Mouse (Mus musculus): Measurements from ENCODE around the gene Fryl.

The Fryl gene

DNA sequence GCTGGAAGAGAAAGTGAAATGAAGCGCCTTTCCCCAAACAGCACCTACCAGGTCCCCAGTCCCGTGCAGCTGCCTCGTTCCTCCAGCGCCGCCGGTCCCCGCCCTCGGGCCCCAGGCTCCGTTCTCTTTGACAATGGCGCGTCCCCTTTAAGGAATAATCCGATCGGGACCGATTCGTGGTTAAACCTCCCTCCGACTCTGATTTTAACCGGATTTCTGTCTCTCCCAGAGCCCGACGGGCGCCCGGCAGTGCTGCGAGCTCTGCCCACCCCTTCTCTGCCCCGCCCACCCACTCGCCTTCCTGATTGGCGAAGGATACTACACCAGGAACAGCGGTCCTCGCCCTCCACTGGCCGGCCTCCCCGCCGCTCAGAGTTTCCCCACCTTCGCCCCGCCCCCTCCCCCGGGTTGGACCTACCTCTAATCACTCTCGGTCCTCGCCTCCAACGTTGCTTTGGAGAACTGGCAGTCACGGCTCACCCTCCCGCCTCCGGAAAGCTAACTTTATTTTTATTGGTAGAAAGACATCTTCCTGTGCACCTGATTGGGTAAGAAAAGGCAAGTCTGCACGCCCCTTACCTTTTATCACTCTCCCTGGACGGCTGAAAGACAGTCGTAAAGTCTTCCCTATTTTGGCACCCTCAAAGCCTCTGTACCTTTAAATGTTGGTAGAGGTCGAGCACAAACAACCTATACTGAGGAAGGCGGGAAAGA, at the start of gene Fryl:
TSS of gene Fryl (minus strand) at position 268 of the 714 bp plus-strand sequence.
- DNase-seq: peak; percentile 99

DNA sequence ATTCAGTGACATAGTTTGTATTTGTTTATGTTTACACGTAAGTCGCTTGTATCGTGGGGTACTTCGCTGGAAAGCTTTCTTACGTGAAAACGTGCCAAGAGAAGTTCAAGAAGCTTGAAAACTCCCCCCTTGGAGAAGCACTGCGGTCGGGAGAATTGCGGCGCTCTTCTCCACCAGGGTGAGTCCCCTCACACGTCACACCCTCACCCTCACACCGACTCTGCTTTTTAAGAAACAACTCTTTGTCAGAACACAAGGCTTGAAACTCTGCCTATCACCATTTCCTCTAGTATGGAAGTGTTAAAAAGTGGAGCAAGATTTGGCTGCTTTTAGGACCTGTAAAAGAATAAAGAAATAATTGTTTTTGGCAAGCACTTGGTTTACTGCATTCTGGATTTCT, 48.1 kb upstream of the Fryl start:
- no peak for DNase-seq

DNA sequence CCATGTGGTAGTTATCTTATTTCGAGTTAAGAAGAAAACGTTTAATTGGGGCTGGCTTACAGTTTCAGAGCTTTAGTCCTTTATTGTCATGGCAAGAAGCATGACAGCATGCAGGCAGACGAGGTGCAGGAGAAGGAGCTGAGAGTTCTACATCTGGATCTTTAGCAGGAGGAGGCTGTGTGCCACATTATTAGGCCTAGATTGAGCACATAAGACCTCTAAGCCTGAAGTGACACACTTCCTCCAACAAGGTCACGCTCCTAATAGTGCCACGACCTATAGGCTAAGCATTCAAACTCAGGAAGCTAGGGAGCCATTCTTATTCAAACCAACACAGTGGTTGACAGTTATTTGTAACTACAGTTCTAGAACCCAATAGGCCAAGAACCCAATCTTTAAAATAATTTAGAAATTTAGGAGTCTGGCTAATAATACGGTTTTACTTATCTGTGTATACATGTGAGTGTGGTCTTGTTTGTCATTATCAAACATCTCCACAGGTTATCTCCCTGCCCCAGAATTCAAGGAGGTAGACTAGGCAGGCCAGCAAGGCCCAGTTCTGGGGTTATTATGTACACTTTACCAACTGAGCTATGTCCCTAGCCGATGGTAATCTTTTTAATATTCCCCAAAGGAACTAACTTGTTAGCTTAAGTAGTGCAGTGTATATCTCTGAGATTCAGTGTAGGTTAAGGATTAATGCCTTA, 45.3 kb upstream of the Fryl start:
- DNase-seq: no peak

DNA sequence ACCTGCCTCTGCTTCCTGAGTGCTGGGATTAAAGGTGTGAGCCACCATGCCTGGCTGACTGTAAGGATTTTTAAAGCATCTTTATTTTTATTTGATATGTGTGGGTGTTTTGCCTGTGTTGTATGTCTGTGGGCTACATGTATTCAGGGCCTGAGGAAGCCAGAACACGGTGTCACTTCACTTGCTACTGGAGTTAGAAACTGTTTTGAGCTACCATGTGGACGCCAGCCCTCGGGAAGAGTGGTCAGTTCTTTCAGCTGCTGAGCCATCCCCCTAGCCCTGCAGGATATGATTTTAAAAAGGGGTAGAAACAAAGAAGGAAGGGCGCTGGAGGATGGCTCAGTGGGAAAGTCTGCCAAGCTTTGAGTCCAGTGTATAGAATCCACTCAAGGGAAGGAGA, 39.5 kb upstream of the Fryl start:
- no peak for DNase-seq

DNA sequence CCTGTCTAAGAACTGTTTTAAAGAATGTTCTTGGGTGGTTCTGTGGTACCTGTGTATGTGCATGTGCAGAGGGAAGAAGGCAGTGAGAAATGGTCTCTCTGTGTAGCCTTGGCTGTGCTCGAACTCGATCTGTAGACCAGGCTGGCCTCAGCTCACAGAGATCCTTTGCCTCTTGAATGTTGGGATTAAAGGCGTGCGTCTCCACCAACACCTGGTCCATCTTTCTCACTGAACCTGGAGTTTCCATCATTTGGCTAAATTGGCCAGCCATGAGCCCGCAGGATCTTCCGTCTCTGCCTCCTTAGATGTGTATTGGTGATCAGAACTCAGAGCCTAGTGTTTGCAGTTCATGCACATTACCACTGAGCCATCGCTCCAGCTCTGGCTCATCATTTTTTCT, 38.6 kb upstream of the Fryl start:
- no peak for DNase-seq

DNA sequence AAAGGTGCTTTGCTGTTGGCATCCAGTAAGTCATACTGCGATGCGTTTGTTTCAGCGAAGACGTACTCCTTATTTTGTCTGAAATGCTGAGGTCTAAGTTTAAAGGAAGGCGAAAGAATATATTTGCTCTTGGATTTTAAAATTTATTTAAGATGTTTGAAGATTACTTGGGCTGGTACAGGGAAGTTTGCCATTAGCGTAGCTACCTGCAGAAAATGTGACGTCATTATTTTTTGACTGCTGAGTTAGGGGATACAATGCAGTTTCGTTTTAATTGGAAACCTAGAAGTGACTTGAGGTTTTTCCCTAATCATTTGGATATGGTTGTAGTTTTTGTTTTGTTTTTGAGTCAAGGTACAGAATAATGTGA, 37.0 kb upstream of the Fryl start:
- no peak for DNase-seq

DNA sequence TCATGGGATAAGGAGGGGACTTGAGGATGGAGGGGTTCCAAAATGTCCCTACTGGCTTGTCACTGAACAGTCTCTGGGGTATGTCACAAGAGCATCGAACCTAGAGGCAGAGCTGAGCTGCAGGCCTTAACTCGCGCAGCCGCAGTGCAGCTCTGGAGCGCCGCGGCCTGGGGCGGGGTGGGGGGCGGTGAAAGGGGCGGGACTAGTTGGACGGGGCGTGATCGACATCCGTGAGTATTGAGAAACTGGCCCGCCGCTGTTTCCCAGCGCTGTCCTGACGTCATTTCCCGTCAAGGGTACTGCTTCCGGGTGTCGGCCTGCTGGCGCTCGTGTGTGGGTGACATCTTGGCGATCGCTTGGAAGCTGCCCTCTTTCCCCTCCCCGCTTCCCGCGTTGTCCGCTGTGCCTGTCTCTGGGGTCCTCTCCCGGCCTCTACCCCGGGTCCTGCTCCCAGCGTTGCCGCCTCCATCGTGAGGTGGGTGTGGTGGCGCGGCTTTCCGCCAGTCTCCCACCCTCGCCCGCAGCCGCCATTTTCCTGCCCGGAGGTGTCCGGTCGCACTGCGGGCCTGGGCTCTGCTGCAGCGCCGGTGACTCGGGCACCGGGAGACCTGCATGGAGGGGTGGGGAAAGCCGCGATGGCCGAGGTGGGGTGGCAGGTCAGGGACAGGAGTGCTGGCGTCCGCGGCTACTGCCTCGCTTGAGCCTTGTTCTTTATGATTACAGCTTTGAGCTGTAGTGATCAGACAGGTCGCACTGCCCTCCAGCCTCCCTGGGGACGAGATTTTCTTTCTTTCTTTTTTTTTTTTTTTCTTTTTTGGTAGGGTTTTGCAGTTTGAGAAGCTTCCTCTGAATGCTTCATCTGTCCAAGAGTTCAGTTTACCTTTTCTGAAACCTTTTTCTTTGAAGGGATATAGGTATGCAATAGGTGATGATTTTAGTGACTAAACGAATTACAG, 36.4 kb upstream of the Fryl start, which contains the start of gene Ociad1:
TSS of gene Ociad1 (plus strand) at position 283 of the 956 bp plus-strand sequence.
- peak; percentile 96 to 97 for DNase-seq

DNA sequence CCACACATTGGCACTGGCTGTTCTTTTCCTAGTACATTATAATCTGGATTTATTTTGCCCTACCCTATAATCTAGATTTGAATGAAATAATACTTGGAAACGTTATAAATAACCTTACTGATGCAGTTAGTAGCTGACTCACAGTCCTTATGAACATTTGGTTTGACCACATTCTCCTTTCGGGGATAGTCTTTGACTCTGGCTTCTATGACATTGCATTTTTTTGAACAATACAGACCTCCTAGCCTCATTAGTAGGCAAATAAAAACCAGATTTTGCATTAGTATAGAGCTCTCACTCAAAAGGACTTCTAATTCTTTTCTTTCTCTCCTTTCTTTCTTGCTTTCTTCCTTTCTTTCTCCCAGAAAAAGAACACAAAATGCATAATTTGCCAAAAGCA, 33.5 kb upstream of the Fryl start:
- DNase-seq: no peak

DNA sequence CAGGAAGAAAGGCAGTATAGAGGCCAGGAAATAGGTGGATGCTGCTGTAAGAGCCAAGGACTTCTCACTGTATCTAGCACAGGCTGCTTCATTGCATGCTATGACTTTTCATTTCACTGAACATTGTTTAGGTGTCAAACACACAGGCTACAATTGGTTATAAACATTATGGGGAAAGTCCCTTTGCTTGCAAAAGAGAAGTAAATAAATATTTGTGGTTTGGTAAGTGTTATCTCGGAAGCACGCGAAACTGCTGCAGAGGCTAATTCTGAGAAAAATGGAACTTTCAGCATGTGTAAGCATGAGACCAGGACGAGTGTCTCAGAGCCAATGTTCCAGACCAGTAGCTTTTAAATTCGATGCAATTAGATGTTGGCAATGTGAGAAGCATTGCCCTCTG, 30.2 kb upstream of the Fryl start:
- DNase-seq: no peak

DNA sequence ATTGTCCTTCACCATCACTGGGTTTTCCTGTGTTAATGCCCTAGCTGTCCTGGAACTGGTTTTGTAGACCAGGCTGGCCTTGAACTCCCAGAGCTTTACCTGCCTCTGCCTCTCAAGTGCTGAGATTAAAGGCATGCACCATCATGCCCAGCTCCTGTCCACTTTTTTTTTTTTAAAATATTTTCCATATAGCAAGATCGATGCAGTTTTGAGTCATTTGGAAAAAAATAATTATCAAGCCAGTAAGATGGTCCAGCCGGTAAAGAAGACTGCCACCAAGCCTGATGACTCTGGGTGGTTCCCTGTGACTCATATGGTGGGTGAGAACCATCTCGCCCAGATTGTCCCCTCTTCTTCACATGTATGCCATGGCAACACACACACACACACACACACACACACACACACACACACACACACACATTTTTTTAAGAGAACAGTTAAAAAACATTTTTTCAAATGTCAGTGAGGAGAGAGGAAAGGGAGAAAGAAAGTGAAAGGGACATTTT, 29.1 kb upstream of the Fryl start:
- DNase-seq: no peak

DNA sequence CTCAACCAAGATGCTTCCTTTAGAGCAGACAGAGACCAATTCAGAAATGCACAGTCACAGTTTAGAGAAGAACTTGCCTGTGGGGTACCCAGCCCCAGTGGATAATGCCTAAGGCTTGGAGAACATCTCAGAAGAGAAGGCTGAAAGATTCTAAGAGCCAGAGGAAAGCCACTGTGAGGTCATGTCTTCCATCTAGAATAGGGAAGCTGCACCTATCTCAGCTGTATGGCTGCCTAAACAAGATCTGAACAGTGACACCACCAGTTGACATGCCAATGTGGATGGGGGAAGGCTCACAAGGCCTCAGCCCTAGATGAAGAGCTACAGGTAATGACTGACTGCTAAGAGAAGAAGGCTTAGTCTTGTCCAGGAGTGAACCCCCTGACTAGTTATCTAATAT, 27.6 kb upstream of the Fryl start:
- DNase-seq: no peak

DNA sequence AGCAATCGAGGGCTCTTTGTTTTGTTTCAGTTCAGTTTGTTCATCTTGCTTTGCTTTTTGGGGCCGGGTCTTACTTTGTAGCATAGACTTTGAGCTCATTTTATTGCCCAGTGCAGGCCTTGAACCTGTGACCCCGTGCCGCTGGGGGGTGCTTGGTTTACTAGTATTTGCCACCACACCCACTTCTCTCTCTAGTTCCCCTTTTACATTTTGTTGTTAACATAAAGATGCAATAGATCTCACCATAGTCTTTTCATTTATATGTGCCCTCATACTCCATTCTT, 24.1 kb upstream of the Fryl start:
- DNase-seq: no peak

DNA sequence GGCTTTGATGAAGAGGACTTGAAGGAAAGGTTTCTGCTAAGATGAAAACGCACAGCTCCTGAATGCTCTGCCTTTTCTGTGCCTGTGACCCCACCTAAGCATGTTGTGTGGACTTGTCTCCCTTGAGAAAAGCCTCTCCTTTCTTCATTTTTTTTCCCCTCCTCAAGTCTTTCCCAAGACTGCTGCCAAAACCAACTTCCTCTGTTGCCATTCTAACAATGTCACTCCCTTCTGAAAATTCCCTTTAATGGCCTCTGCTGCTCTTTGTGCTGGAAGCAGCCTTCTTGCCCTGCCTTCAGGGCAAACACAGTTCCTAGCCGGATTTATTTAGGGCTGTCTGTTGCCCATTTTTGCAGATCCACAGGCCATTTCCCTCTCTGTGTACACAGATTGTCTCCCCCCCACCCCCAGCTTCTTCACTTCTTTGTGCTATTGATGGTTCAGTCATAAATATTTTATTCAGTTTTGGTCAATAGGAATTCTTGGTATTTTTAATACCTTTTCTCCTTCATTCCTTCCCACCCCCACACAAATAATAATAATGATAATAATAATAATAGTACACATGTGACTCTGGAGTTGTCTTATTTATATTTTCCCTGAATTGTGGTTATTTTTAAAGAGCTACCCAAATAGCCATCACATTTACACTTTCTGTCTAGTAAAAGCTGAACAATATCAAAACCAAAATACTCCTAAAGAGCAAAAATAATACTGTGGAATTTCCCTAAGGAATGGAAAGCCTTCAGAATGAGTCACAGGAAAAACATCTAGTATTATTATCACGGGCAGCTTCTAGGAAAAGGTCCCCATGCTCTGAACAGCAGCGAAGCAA, 23.5 kb upstream of the Fryl start:
- no peak for DNase-seq

DNA sequence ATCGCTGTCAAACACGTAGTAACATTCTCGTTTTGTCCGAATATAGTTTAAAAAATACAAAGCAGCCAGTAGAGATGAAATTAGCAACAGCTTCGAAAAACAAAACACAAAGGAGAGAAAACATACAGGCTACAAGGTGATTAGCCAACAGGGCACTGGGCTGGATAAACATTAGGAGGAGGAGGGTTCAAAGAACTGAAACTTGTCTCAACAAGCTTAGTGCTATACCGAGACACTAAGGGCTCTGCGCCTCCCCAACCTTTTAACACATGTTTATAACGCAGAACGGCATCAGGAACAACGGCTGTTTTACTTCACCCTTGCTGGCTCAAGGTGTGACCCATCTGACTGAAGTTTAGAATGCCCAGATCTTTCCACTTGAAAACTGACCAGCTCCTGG, 22.8 kb upstream of the Fryl start:
- DNase-seq: no peak

DNA sequence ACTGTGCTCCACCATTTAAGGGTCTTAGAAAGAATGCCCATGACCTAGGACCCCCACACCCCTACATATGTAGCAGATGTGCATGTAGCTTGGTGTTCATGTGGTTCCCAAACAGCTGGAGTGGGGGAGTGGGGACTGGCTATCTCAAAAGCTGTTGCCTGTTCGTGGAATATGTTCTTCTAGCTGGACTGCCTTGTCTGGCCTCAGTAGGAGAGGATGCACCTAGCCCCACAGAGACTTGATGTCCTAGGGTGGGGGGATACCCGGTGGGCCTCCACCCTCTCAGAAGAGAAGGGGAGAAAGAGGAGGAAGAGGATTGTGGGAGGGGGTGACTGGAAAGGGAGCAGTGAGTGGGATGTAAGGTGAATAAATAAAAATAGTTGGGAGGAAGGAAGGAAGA, 18.5 kb upstream of the Fryl start:
- DNase-seq: no peak

DNA sequence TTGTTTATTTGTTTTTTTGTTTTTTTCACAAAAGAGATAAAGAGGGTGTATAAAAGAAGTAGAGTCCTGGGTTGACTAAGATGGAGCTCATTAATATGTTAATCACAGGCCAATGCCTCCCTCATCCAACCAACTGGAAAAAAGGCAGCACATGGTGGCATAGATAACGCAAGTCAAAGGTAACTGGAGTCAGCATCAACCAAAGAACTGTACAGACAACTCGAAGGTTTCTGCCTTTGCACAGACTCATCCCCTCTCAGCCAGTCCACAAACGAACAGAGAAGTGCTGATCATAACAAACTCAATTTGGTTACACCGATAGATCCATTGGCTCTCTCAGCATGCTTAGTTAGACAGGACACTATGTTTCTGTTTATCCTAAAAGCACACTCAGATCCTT, 16.8 kb upstream of the Fryl start:
- no peak for DNase-seq

DNA sequence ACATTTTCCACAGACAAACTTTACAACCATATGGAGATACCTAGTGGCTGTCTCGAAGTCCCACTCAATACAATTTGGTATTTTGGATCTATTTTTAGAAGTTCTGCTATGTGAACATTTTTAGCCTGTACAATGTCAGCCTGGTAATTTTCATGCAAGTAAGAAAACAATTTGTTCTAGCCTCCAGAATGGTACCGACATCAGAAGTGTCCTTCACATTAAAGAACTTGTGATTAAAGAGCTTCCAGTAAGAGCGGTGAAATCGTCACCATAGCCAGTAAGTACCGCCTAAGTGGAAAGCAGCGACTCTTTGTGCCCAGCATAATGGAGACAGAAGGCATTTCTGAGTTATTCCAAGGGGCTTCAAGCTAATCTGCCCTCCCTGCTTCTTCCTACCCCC, 14.2 kb upstream of the Fryl start:
- DNase-seq: no peak

DNA sequence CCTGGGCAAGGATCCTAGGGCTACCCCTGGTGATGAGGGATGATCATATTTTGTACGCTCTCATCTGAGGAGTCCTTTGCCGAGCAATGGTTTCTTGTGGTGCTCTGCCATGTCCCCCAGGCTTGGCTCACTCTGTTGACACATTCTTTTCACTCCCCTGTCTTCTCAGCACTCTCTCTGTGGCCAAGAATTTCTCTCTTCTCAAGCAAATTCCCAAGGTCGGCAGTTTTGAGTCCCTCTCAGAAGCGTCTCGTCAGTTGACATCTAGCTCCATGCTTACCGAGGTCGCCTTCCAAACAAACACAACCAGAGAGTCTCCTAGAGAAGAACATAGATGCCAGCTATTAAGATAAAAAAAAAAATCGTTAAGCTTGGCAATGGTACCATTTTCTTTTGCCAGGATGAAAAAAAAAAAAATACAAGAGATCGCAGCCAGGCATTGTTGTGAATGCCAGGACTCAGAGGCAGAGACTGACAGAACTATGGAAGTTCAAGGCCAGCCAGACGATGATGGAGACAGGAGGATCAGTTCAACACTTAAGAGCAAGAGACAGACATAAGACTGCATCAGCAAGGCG, 12.3 kb upstream of the Fryl start:
- DNase-seq: no peak

DNA sequence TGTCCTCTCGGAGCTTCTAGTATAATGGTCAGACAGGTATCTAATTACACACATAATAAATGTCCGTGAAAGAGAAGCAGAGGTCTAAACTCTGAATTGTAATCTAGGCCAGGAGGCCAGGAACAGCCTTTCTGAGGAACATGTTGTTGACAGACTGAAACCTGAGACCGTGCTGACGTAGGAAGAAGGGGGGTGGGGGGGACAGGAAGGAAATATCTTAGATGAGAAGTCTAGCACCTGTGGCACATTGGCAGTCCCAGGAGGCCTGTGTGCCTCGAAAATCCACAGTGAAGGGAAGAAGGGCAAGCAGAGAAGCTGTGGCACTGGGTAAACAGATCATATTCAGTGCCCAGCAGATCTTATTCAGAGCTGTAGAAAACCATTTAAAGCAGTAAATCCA, 9.0 kb upstream of the Fryl start:
- no peak for DNase-seq

DNA sequence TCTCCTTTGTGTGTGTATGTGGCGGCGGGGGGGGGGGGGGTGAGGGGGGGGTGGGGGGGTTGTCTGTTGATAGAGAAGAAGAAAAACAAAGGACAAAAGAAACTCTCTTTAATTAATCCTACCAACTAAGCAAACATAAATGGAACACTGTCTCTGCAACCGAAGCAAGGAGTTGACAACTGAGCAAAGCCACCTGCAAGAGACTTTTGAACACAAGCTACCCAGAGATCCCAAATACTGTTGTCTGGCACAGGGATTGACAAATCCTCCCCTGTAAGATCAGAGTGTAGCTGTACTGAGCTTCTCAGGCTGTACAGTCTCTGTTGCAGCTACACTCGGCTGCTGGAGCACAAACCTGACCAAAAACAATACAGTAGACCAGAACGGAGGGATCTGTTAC, 7.7 kb upstream of the Fryl start:
- DNase-seq: no peak

DNA sequence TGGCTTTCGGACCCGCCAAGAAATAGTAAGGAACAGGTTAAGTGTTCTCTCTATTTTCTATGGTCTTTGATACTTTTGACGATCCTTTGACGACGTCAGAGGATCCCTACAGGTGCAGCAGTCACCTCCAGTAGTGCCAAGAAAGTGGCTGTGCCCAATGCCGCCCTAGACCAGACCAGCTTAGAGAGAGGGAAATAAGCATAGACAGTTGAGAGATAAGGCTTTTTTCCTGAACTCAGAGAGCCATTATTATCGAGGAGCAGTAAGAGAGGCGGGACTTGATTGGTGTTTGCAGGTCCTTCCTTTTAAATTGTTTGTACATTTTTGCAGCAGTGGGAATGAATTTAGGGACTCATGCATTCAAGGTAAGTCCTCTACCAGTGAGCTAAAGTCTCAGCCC, 1.3 kb upstream of the Fryl start:
- DNase-seq: no peak

DNA sequence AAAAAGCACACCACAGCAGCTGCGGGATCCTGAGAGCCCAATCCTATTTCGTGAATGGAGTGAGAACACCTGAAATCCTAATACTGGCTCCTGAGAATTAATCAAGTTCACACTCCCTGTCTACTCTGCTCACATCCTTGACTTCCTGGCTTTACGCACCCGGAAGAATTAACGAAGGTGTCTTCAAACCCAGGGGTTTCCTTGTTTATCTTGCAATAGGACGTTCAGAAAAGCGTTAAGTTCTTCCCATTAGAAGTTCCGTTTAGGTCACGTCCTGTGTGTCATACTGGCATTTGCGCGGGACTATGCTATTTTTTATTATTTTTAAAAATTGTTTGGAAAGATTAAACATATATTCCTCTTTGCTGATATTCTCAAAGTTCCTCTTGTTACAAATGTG, 677 bp upstream of the Fryl start:
- DNase-seq: no peak
